Mouse (Mus musculus): ENCODE results near the gene Lsamp. TPM values are rescaled to one million over a fixed set of nuclear protein-coding genes. Genes with fewer than 3 reads are reported as not detected.

Gene Lsamp
- total and polyA plus RNA-seq, 2 experiments: 0.07 to 0.37 TPM

- Histone ChIP-seq H3K79me2 (ENCODE audit: control insufficient read depth, insufficient read depth, low read length) (no peaks in the 10 kb centered on the region), H3K4me1 (ENCODE audit: control insufficient read depth, insufficient read depth, low read length) (no peaks in the 10 kb centered on the region), H3K36me3 (ENCODE audit: control insufficient read depth, insufficient read depth, low read length) (no peaks in the 10 kb centered on the region), H3K27ac (replicated peaks; ENCODE audit: insufficient read depth, low read depth, low read length) (no peak overlapping the region), H3K4me3 (ENCODE audit: insufficient read depth, low read depth, low read length) (no peak overlapping the region), H3K27me3 (ENCODE audit: control insufficient read depth, insufficient read depth, low read length) (no peaks in the 10 kb centered on the region; the same call in 1 of the 2 replicates), H3K9ac (ENCODE audit: low read depth, low read length) (no peak overlapping the region)
- no peak for DNase-seq (ENCODE audit: extremely low read depth, low read depth, low spot score)
- TF ChIP-seq POLR2A (IDR thresholded peaks at IDR 0.05; ENCODE audit: extremely low read depth, insufficient read depth, low read length) (no peak), CTCF (IDR thresholded peaks at IDR 0.05; ENCODE audit: low read depth, low read length) (no peak)
- WGBS: 78% methylated on average over 5 of the region's 5 CpGs
Measured at GRCm38 (mm10) chr16:41588675-41589301, 1604.6 kb downstream of the Lsamp start.

- Histone ChIP-seq H3K9ac (ENCODE audit: low read depth, low read length) (no peak overlapping the region), H3K36me3 (ENCODE audit: control insufficient read depth, insufficient read depth, low read length) (no peaks in the 10 kb centered on the region), H3K4me3 (ENCODE audit: insufficient read depth, low read depth, low read length) (no peak overlapping the region), H3K27me3 (ENCODE audit: control insufficient read depth, insufficient read depth, low read length) (no peaks in the 10 kb centered on the region), H3K4me1 (ENCODE audit: control insufficient read depth, insufficient read depth, low read length) (no peaks in the 10 kb centered on the region), H3K27ac (replicated peaks; ENCODE audit: insufficient read depth, low read depth, low read length) (no peak overlapping the region), H3K79me2 (ENCODE audit: control insufficient read depth, insufficient read depth, low read length) (no peaks in the 10 kb centered on the region)
- no peak for DNase-seq (ENCODE audit: extremely low read depth, low read depth, low spot score)
- TF ChIP-seq POLR2A (IDR thresholded peaks at IDR 0.05; ENCODE audit: extremely low read depth, insufficient read depth, low read length): no peak
- TF ChIP-seq CTCF (IDR thresholded peaks at IDR 0.05; ENCODE audit: low read depth, low read length): no peak
- 33% methylated on average over 1 of the region's 1 CpGs for WGBS
Measured at GRCm38 (mm10) chr16:41612229-41612628, 1628.1 kb downstream of the Lsamp start.

- no peak for TF ChIP-seq POLR2A (IDR thresholded peaks at IDR 0.05; ENCODE audit: extremely low read depth, insufficient read depth, low read length)
- no peak for TF ChIP-seq CTCF (IDR thresholded peaks at IDR 0.05; ENCODE audit: low read depth, low read length)
- no peaks in the 10 kb centered on the region for H3K79me2 ChIP-seq (ENCODE audit: control insufficient read depth, insufficient read depth, low read length)
- no peak overlapping the region for H3K4me3 ChIP-seq (ENCODE audit: insufficient read depth, low read depth, low read length)
- H3K9ac ChIP-seq (ENCODE audit: low read depth, low read length): no peak overlapping the region
- H3K36me3 ChIP-seq (ENCODE audit: control insufficient read depth, insufficient read depth, low read length): no peaks in the 10 kb centered on the region
- DNase-seq (ENCODE audit: extremely low read depth, low read depth, low spot score): no peak
- no peaks in the 10 kb centered on the region for H3K4me1 ChIP-seq (ENCODE audit: control insufficient read depth, insufficient read depth, low read length)
- no peaks in the 10 kb centered on the region for H3K27me3 ChIP-seq (ENCODE audit: control insufficient read depth, insufficient read depth, low read length)
- 83% methylated on average over 1 of the region's 1 CpGs for WGBS
- H3K27ac ChIP-seq (replicated peaks; ENCODE audit: insufficient read depth, low read depth, low read length): no peak overlapping the region
Measured at GRCm38 (mm10) chr16:41623871-41624270, 1639.7 kb downstream of the Lsamp start.

- TF ChIP-seq CTCF (IDR thresholded peaks at IDR 0.05; ENCODE audit: low read depth, low read length) (no peak), POLR2A (IDR thresholded peaks at IDR 0.05; ENCODE audit: extremely low read depth, insufficient read depth, low read length) (no peak)
- Histone ChIP-seq H3K27me3 (ENCODE audit: control insufficient read depth, insufficient read depth, low read length) (no peaks in the 10 kb centered on the region), H3K79me2 (ENCODE audit: control insufficient read depth, insufficient read depth, low read length) (no peaks in the 10 kb centered on the region), H3K4me3 (ENCODE audit: insufficient read depth, low read depth, low read length) (no peak overlapping the region), H3K4me1 (ENCODE audit: control insufficient read depth, insufficient read depth, low read length) (no peaks in the 10 kb centered on the region), H3K36me3 (ENCODE audit: control insufficient read depth, insufficient read depth, low read length) (no peaks in the 10 kb centered on the region), H3K27ac (replicated peaks; ENCODE audit: insufficient read depth, low read depth, low read length) (no peak overlapping the region), H3K9ac (ENCODE audit: low read depth, low read length) (no peak overlapping the region)
- 68% methylated on average over 2 of the region's 2 CpGs for WGBS
- no peak for DNase-seq (ENCODE audit: extremely low read depth, low read depth, low spot score)
Measured at GRCm38 (mm10) chr16:41633898-41634297, 1649.7 kb downstream of the Lsamp start.

GRCm38 (mm10) chr16:41640876-41641275 lies 1656.7 kb downstream of the Lsamp start:
- no peaks in the 10 kb centered on the region for H3K4me1 ChIP-seq (ENCODE audit: control insufficient read depth, insufficient read depth, low read length)
- no peak overlapping the region for H3K27ac ChIP-seq (replicated peaks; ENCODE audit: insufficient read depth, low read depth, low read length)
- no peaks in the 10 kb centered on the region for H3K27me3 ChIP-seq (ENCODE audit: control insufficient read depth, insufficient read depth, low read length)
- no peaks in the 10 kb centered on the region for H3K79me2 ChIP-seq (ENCODE audit: control insufficient read depth, insufficient read depth, low read length)
- WGBS: 43% methylated on average over 2 of the region's 2 CpGs
- no peak overlapping the region for H3K9ac ChIP-seq (ENCODE audit: low read depth, low read length)
- no peak for DNase-seq (ENCODE audit: extremely low read depth, low read depth, low spot score)
- TF ChIP-seq POLR2A (IDR thresholded peaks at IDR 0.05; ENCODE audit: extremely low read depth, insufficient read depth, low read length): no peak
- no peak for TF ChIP-seq CTCF (IDR thresholded peaks at IDR 0.05; ENCODE audit: low read depth, low read length)
- no peak overlapping the region for H3K4me3 ChIP-seq (ENCODE audit: insufficient read depth, low read depth, low read length)
- no peaks in the 10 kb centered on the region for H3K36me3 ChIP-seq (ENCODE audit: control insufficient read depth, insufficient read depth, low read length)

GRCm38 (mm10) chr16:41653261-41653660 lies 1669.1 kb downstream of the Lsamp start:
- Histone ChIP-seq H3K9ac (ENCODE audit: low read depth, low read length) (no peak overlapping the region), H3K27ac (replicated peaks; ENCODE audit: insufficient read depth, low read depth, low read length) (no peak overlapping the region), H3K4me1 (ENCODE audit: control insufficient read depth, insufficient read depth, low read length) (no peaks in the 10 kb centered on the region), H3K4me3 (ENCODE audit: insufficient read depth, low read depth, low read length) (no peak overlapping the region), H3K27me3 (ENCODE audit: control insufficient read depth, insufficient read depth, low read length) (no peaks in the 10 kb centered on the region), H3K36me3 (ENCODE audit: control insufficient read depth, insufficient read depth, low read length) (no peaks in the 10 kb centered on the region), H3K79me2 (ENCODE audit: control insufficient read depth, insufficient read depth, low read length) (no peaks in the 10 kb centered on the region)
- DNase-seq (ENCODE audit: extremely low read depth, low read depth, low spot score): no peak
- TF ChIP-seq POLR2A (IDR thresholded peaks at IDR 0.05; ENCODE audit: extremely low read depth, insufficient read depth, low read length): no peak
- no peak for TF ChIP-seq CTCF (IDR thresholded peaks at IDR 0.05; ENCODE audit: low read depth, low read length)
- 83% methylated on average over 2 of the region's 2 CpGs for WGBS
